Mouse (Mus musculus): ENCODE measurements around the gene Klc3. TPM values are rescaled to one million over a fixed set of nuclear protein-coding genes. Genes with fewer than 3 reads are reported as not detected.

Klc3 gene
- polyA plus RNA-seq, 1 experiment from 2014 or later: 2.3 TPM

GRCm38 (mm10) chr7:19399496-19400280 lies 4.2 kb downstream of the Klc3 start:
- DNase-seq (ENCODE audit: low spot score) (peak; percentile 38), ATAC-seq (ENCODE audit: low FRiP score) (no peak)
- Histone ChIP-seq H3K9ac (ENCODE audit: low read depth, low read length) (no peak overlapping the region), H3K9me3 (ENCODE audit: control insufficient read depth, low read length) (no peaks in the 10 kb centered on the region), H3K4me2 (replicated peaks; ENCODE audit: low read depth, low read length) (peak overlapping the region; percentile 35), H3K27me3 (ENCODE audit: control insufficient read depth, insufficient read depth, low read length) (peaks cover 36% of the 10 kb centered on the region), H3K36me3 (ENCODE audit: control insufficient read depth, insufficient read depth, low read length) (peaks cover 6% of the 10 kb centered on the region), H3K4me1 (replicated peaks; ENCODE audit: control insufficient read depth, insufficient read depth, low read length) (peaks cover 10% of the 10 kb centered on the region; the same call in 1 of the 2 replicates), H3K27ac (ENCODE audit: low read depth, low read length) (no peak overlapping the region), H3K4me3 (ENCODE audit: low read depth, low read length) (peak overlapping the region; percentile 22; the same call in 1 of the 2 replicates)
- WGBS: 2% methylated on average over 25 of the region's 27 CpGs

DNA sequence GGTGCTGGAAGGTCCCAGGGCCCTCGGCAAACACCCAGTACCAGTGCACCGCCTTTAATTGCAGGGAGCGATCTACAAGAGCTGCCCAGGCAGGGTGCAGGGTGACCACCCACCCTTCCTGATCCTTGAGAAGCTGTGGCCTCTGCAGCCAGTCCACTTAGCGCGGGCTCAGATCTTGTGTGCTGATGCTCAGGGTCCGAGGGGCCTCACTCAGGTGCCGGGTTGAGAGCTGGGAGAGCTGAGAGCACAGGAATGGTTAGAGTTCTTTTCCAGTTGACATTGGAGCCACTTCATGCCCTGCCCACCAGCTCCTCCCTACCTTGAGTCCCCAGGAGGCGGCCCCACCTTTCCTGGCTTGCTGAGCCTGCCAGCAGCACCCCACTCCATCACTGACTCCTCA lies 9.4 kb downstream of the Klc3 start:
- Histone ChIP-seq H3K9me3 (ENCODE audit: control insufficient read depth, low read length) (no peaks in the 10 kb centered on the region), H3K4me1 (replicated peaks; ENCODE audit: control insufficient read depth, insufficient read depth, low read length) (no peaks in the 10 kb centered on the region), H3K36me3 (ENCODE audit: control insufficient read depth, insufficient read depth, low read length) (peaks cover 33% of the 10 kb centered on the region), H3K27me3 (ENCODE audit: control insufficient read depth, insufficient read depth, low read length) (peaks cover 7% of the 10 kb centered on the region), H3K4me3 (ENCODE audit: low read depth, low read length) (no peak overlapping the region), H3K4me2 (replicated peaks; ENCODE audit: low read depth, low read length) (no peak overlapping the region), H3K27ac (ENCODE audit: low read depth, low read length) (no peak overlapping the region), H3K9ac (ENCODE audit: low read depth, low read length) (no peak overlapping the region)
- no peak for DNase-seq (ENCODE audit: low spot score)
- no peak for ATAC-seq (ENCODE audit: low FRiP score)
- WGBS: 89% methylated on average over 8 of the region's 8 CpGs

GRCm38 (mm10) chr7:19388699-19389413 lies 15.0 kb downstream of the Klc3 start:
- DNase-seq (ENCODE audit: low spot score): peak; percentile 9
- 70% methylated on average over 8 of the region's 10 CpGs for WGBS
- ATAC-seq (ENCODE audit: low FRiP score): peak; percentile 39
- Histone ChIP-seq H3K36me3 (ENCODE audit: control insufficient read depth, insufficient read depth, low read length) (peaks cover 38% of the 10 kb centered on the region), H3K4me3 (ENCODE audit: low read depth, low read length) (no peak overlapping the region), H3K4me2 (replicated peaks; ENCODE audit: low read depth, low read length) (no peak overlapping the region), H3K27me3 (ENCODE audit: control insufficient read depth, insufficient read depth, low read length) (no peaks in the 10 kb centered on the region), H3K27ac (ENCODE audit: low read depth, low read length) (peak overlapping the region; percentile 58), H3K9me3 (ENCODE audit: control insufficient read depth, low read length) (no peaks in the 10 kb centered on the region), H3K9ac (ENCODE audit: low read depth, low read length) (0 out of 2 replicates have a peak overlapping the region, but pooled peaks have one; percentile 15), H3K4me1 (replicated peaks; ENCODE audit: control insufficient read depth, insufficient read depth, low read length) (no peaks in the 10 kb centered on the region; the same call in 1 of the 2 replicates)

DNA sequence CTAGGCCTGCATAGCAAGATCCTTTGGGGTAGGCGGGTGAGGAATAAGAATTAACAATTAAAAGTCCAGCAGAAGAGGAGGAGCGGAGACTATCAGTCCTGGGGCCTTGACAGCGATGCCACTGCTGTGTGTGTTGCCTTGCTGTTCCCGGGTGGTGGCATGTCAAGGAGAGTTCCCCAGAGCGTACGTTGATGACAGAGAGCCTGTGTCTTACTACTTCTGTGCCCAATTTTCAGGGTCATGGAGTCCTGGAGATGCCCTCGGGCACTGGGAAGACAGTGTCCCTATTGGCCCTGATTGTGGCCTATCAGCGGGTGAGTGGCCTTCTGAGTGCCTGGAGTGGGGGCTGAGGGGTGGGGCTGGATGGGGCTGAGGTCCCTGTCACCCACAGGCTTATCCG lies 20.2 kb downstream of the Klc3 start:
- DNase-seq (ENCODE audit: low spot score): no peak
- Histone ChIP-seq H3K27me3 (ENCODE audit: control insufficient read depth, insufficient read depth, low read length) (no peaks in the 10 kb centered on the region), H3K36me3 (ENCODE audit: control insufficient read depth, insufficient read depth, low read length) (peaks cover 15% of the 10 kb centered on the region), H3K4me3 (ENCODE audit: low read depth, low read length) (no peak overlapping the region), H3K27ac (ENCODE audit: low read depth, low read length) (no peak overlapping the region), H3K4me1 (replicated peaks; ENCODE audit: control insufficient read depth, insufficient read depth, low read length) (peaks cover 2% of the 10 kb centered on the region), H3K9me3 (ENCODE audit: control insufficient read depth, low read length) (no peaks in the 10 kb centered on the region), H3K9ac (ENCODE audit: low read depth, low read length) (no peak overlapping the region), H3K4me2 (replicated peaks; ENCODE audit: low read depth, low read length) (no peak overlapping the region)
- no peak for ATAC-seq (ENCODE audit: low FRiP score)
- 80% methylated on average over 9 of the region's 9 CpGs for WGBS

GRCm38 (mm10) chr7:19382166-19382541 lies 21.8 kb downstream of the Klc3 start:
- peak overlapping the region; percentile 69 for H3K4me2 ChIP-seq (replicated peaks; ENCODE audit: low read depth, low read length)
- 0 out of 2 replicates have a peak overlapping the region, but pooled peaks have one; percentile 27 for H3K27ac ChIP-seq (ENCODE audit: low read depth, low read length)
- WGBS: 2% methylated on average over 17 of the region's 37 CpGs
- H3K4me1 ChIP-seq (replicated peaks; ENCODE audit: control insufficient read depth, insufficient read depth, low read length): peaks cover 2% of the 10 kb centered on the region; the same call in 1 of the 2 replicates
- peak overlapping the region; percentile 96 for H3K4me3 ChIP-seq (ENCODE audit: low read depth, low read length)
- H3K36me3 ChIP-seq (ENCODE audit: control insufficient read depth, insufficient read depth, low read length): peaks cover 10% of the 10 kb centered on the region
- DNase-seq (ENCODE audit: low spot score) (peak; percentile 53), ATAC-seq (ENCODE audit: low FRiP score) (peak; percentile 71)
- H3K27me3 ChIP-seq (ENCODE audit: control insufficient read depth, insufficient read depth, low read length): no peaks in the 10 kb centered on the region
- peak overlapping the region; percentile 79 for H3K9ac ChIP-seq (ENCODE audit: low read depth, low read length)
- no peaks in the 10 kb centered on the region for H3K9me3 ChIP-seq (ENCODE audit: control insufficient read depth, low read length)

- H3K4me1 ChIP-seq (replicated peaks; ENCODE audit: control insufficient read depth, insufficient read depth, low read length): peaks cover 2% of the 10 kb centered on the region; the same call in 1 of the 2 replicates
- peaks cover 6% of the 10 kb centered on the region for H3K36me3 ChIP-seq (ENCODE audit: control insufficient read depth, insufficient read depth, low read length)
- 0 out of 2 replicates have a peak within 1 kb of the TSS, but pooled peaks have one; percentile 27 for H3K27ac ChIP-seq (ENCODE audit: low read depth, low read length)
- ATAC-seq (ENCODE audit: low FRiP score) (peak; percentile 97), DNase-seq (ENCODE audit: low spot score) (peak; percentile 100)
- no peaks in the 10 kb centered on the region for H3K9me3 ChIP-seq (ENCODE audit: control insufficient read depth, low read length)
- peak within 1 kb of the TSS; percentile 69 for H3K4me2 ChIP-seq (replicated peaks; ENCODE audit: low read depth, low read length)
- no peaks in the 10 kb centered on the region for H3K27me3 ChIP-seq (ENCODE audit: control insufficient read depth, insufficient read depth, low read length)
- peak within 1 kb of the TSS; percentile 79 for H3K9ac ChIP-seq (ENCODE audit: low read depth, low read length)
- peak within 1 kb of the TSS; percentile 96 for H3K4me3 ChIP-seq (ENCODE audit: low read depth, low read length)
- WGBS: 7% methylated on average over 39 of the region's 48 CpGs
These were observed 22.3 kb downstream of the Klc3 start, which contains the start of gene Ercc2 for GRCm38 (mm10) chr7:19381377-19382165. Ercc2 (plus strand) TSS chr7:19382010.

DNA sequence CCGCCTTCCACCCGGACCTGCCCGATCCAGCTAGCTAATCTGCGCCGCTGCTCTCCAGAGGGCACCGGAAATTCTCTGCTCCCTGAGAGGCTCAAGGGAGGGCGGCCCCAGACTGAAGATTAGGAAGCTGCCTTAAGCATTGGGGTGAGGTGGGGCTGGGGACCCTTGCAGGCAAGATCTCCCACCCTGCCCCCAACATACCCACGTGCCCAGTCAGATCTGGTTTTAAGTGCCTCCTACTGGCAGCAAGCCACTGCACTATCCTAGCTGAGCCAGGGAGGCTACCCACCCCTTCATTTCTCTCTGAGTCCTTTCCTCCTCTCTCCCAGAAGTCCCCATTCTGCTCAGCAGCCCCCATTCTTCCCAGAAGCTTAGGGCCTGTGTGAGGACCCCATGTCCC lies 25.9 kb downstream of the Klc3 start:
- Histone ChIP-seq H3K27ac (ENCODE audit: low read depth, low read length) (no peak overlapping the region), H3K9ac (ENCODE audit: low read depth, low read length) (no peak overlapping the region), H3K4me3 (ENCODE audit: low read depth, low read length) (no peak overlapping the region), H3K36me3 (ENCODE audit: control insufficient read depth, insufficient read depth, low read length) (no peaks in the 10 kb centered on the region), H3K4me2 (replicated peaks; ENCODE audit: low read depth, low read length) (no peak overlapping the region), H3K27me3 (ENCODE audit: control insufficient read depth, insufficient read depth, low read length) (no peaks in the 10 kb centered on the region), H3K4me1 (replicated peaks; ENCODE audit: control insufficient read depth, insufficient read depth, low read length) (peaks cover 2% of the 10 kb centered on the region; the same call in 1 of the 2 replicates), H3K9me3 (ENCODE audit: control insufficient read depth, low read length) (no peaks in the 10 kb centered on the region)
- 77% methylated on average over 8 of the region's 8 CpGs for WGBS
- DNase-seq (ENCODE audit: low spot score) (no peak), ATAC-seq (ENCODE audit: low FRiP score) (no peak)

GRCm38 (mm10) chr7:19376019-19376418 lies 27.9 kb downstream of the Klc3 start:
- DNase-seq (ENCODE audit: low spot score): no peak
- H3K27me3 ChIP-seq (ENCODE audit: control insufficient read depth, insufficient read depth, low read length): no peaks in the 10 kb centered on the region
- WGBS: 87% methylated on average over 4 of the region's 4 CpGs
- H3K4me2 ChIP-seq (replicated peaks; ENCODE audit: low read depth, low read length): no peak overlapping the region
- H3K27ac ChIP-seq (ENCODE audit: low read depth, low read length): no peak overlapping the region
- H3K4me1 ChIP-seq (replicated peaks; ENCODE audit: control insufficient read depth, insufficient read depth, low read length): no peaks in the 10 kb centered on the region
- no peak overlapping the region for H3K4me3 ChIP-seq (ENCODE audit: low read depth, low read length)
- no peaks in the 10 kb centered on the region for H3K36me3 ChIP-seq (ENCODE audit: control insufficient read depth, insufficient read depth, low read length)
- H3K9ac ChIP-seq (ENCODE audit: low read depth, low read length): no peak overlapping the region
- no peaks in the 10 kb centered on the region for H3K9me3 ChIP-seq (ENCODE audit: control insufficient read depth, low read length)
- ATAC-seq (ENCODE audit: low FRiP score): no peak
